Mouse (Mus musculus) spleen, adult 2 months (tissue): ENCODE measurements at regions not wholly inside any gene's neighbourhood (a gene's known extent, or its start where the extent isn't known, plus 50 kb on each side); places are given as distances from the start of the nearest gene placed in this dataset.

Experiments
- CTCF ChIP-seq: fragments of 200-500 bp; IDR thresholded peaks from 2 replicates; pipeline ENCODE4 v1.5.1; 2011; ENCODE audit warnings: mild to moderate bottlenecking, inconsistent platforms; ENCODE audit not compliant: insufficient read depth, insufficient read length, insufficient replicate concordance; ENCODE audit errors: extremely low read depth
- POLR2A ChIP-seq: fragments of 200-500 bp; IDR thresholded peaks from 2 replicates; pipeline ENCODE4 v1.6.1; 2011; ENCODE audit warnings: low read depth, low read length, inconsistent platforms

DNA sequence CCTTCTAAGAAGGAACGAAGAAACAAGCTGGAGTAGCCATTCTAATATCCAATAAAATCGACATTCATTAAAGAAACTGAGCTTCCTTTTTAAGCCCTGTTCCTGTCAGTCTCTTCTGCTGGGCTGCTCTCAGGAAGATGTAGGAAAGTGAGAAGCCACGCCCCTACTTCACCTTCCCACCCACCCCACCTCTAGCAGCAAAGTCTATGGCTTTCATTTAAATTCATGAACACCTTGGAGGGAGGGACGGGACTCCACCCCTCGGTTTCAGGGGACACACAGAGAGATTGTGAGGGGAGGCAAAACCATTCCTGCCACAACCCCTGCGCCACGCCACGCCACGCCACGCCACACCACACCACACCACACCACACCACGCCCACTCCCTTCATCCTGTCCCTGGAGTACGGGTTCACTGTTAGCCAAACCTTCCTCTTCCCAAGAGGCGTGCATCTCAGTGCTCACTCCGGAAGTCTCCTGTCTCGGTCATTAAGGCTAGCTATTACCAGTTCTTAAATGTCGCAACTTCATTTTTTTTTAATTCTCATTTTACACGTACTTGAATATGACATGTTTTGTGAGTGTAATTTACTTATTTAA is 132.0 kb upstream of the Mkln1 start:
- no peak for TF ChIP-seq CTCF
- no peak for TF ChIP-seq POLR2A
